ENCODE assay signal across 9 mouse cellular contexts in the genomic region with DNA sequence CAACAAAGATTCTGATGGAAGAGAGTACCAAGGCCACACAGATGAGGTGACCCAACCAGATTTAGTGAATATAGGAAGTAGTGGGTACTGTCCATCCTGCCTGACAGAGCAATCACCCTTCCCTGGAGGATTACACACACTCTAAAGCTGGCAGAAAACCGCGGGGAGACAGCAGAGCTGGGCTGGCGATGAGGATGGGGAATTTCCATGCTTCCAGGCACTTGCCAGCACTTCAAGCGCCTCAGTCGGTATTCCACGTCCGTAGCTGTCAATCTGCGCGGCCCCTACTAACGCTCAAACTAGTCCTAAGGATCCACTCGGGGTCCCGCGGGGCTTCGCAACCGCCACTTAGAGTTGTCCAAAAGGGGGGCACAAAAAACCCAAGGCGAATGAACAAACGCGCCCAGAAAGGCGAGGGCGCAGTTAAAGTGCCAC. TPM values are rescaled to one million over a fixed set of nuclear protein-coding genes. Genes with fewer than 3 reads are reported as not detected.
DNase-seq lines count a peak whose midpoint lies in the region; ATAC-seq and TF ChIP-seq lines count a peak whose summit lies in the region.
"Had no signal": no experiment of that assay in that cellular context is flagged by ENCODE, and none has a peak within 500 bp of the region (broad histone marks: within the 10 kb centered on the region; RNA-seq: fewer than 3 reads in every experiment).

No protein-coding gene starts in this region.

- peak overlapping the region; percentile 78 for H3K27ac ChIP-seq in heart, embryonic 11.5 days (ENCODE audit: low read depth, low read length)
- peak overlapping the region; percentile 85 for H3K27ac ChIP-seq in stomach, embryonic 14.5 days (ENCODE audit: low read length)

- no peak for TF ChIP-seq POLR2A in brain, embryonic 14.5 days (IDR thresholded peaks at IDR 0.05; ENCODE audit: borderline replicate concordance, extremely low read depth, insufficient read depth, insufficient read length, poor library complexity, severe bottlenecking)

- no peaks in the 10 kb centered on the region for H3K36me3 ChIP-seq in heart, embryonic 11.5 days (ENCODE audit: control insufficient read depth, insufficient read depth, low read length)
- no peaks in the 10 kb centered on the region for H3K36me3 ChIP-seq in stomach, embryonic 14.5 days (ENCODE audit: control insufficient read depth, insufficient read depth, low read length)

- no peaks in the 10 kb centered on the region for H3K9me3 ChIP-seq in heart, embryonic 11.5 days (replicated peaks; ENCODE audit: control insufficient read depth, low read length)
- H3K9me3 ChIP-seq in stomach, embryonic 14.5 days (ENCODE audit: control insufficient read depth, low read depth, low read length): no peaks in the 10 kb centered on the region

- H3K27me3 ChIP-seq in heart, embryonic 11.5 days (ENCODE audit: control insufficient read depth, insufficient read depth, low read length): no peaks in the 10 kb centered on the region
- no peaks in the 10 kb centered on the region for H3K27me3 ChIP-seq in stomach, embryonic 14.5 days (ENCODE audit: control insufficient read depth, insufficient read depth, low read length)
- H3K27me3 ChIP-seq: CH12.LX had no signal

- peak overlapping the region; percentile 74 for H3K9ac ChIP-seq in heart, embryonic 11.5 days (ENCODE audit: low read depth, low read length)
- peak overlapping the region; percentile 65 for H3K9ac ChIP-seq in stomach, embryonic 14.5 days (replicated peaks; ENCODE audit: low read depth, low read length)

- H3K4me2 ChIP-seq in heart, embryonic 11.5 days: peak overlapping the region; percentile 71
- H3K4me2 ChIP-seq in stomach, embryonic 14.5 days (replicated peaks; ENCODE audit: low read depth, low read length): peak overlapping the region; percentile 64

- ATAC-seq in heart, embryonic 11.5 days (replicated peaks; ENCODE audit: insufficient number of reproducible peaks, low FRiP score, low TSS enrichment): peak; percentile 43; the same call in 1 of the 2 replicates
- ATAC-seq in stomach, embryonic 14.5 days (ENCODE audit: insufficient number of reproducible peaks, insufficient read depth, low FRiP score, low read depth): peak; percentile 42; the same call in 1 of the 2 replicates

- under 1% methylated on average over 20 of the region's 20 CpGs for WGBS in heart, embryonic 11.5 days (ENCODE audit: insufficient replicate concordance)
- WGBS in stomach, embryonic 14.5 days: under 1% methylated on average over 20 of the region's 20 CpGs

- H3K4me1 ChIP-seq in heart, embryonic 11.5 days (ENCODE audit: control insufficient read depth, insufficient read depth, low read length): peaks cover 4% of the 10 kb centered on the region; the same call in 1 of the 2 replicates
- H3K4me1 ChIP-seq in stomach, embryonic 14.5 days (ENCODE audit: control insufficient read depth, insufficient read depth, low read length): 0 out of 2 replicates have a peak, but pooled peaks cover 2% of the 10 kb centered on the region

- DNase-seq in cerebellum, adult 8-10 months: peak; percentile 16
- DNase-seq in cerebellum, adult 11-12 months: no peak
- DNase-seq in 416B (ENCODE audit: low read depth): peak; percentile 67
- peak; percentile 82 for DNase-seq in brain, embryonic 14.5 days (ENCODE audit: low read depth)
- peak; percentile 38 to 55 for DNase-seq in kidney, postnatal 25 days
- peak; percentile 52 for DNase-seq in lung, postnatal 36 days

- H3K4me3 ChIP-seq in heart, embryonic 11.5 days (ENCODE audit: low read depth, low read length): peak overlapping the region; percentile 63
- H3K4me3 ChIP-seq in stomach, embryonic 14.5 days (ENCODE audit: low read depth, low read length): peak overlapping the region; percentile 80

- no peak for TF ChIP-seq CTCF in brain, embryonic 14.5 days (IDR thresholded peaks at IDR 0.05; ENCODE audit: borderline replicate concordance, extremely low read depth, insufficient read depth, insufficient read length)

RNA-seq across cellular contexts. Expression of a gene that starts 0.6 kb away (rescaled TPM):
- polyA plus RNA-seq in brain, embryonic 14.5 days (2012; rRNA removed): 33.6 and 42.8 TPM in 2 replicates
- polyA plus RNA-seq in heart, embryonic 11.5 days (2014; fragmentation: Nextera tagmentation; extraction: Ambion mirVana): 258 and 317 TPM in 2 replicates
- 77.3 and 83.8 TPM in 2 replicates for polyA plus RNA-seq in stomach, embryonic 14.5 days (2014; fragmentation: Nextera tagmentation; extraction: Ambion mirVana)
